Mouse (Mus musculus) testis, adult 2 months (tissue): ENCODE measurements at regions not wholly inside any gene's neighbourhood (a gene's known extent, or its start where the extent isn't known, plus 50 kb on each side); places are given as distances from the start of the nearest gene placed in this dataset.

Experiments
- CTCF ChIP-seq: fragments of 200-500 bp; IDR thresholded peaks from 2 replicates; pipeline ENCODE4 v1.5.1; 2012; ENCODE audit warnings: low read depth, mild to moderate bottlenecking, inconsistent platforms, low read length, moderate library complexity; ENCODE audit not compliant: control insufficient read depth, insufficient read depth, insufficient replicate concordance
- POLR2A ChIP-seq: fragments of 200-500 bp; IDR thresholded peaks from 2 replicates; pipeline ENCODE4 v1.6.1; 2012; ENCODE audit warnings: low read depth, mild to moderate bottlenecking, inconsistent platforms, low read length, moderate library complexity; ENCODE audit not compliant: control insufficient read depth

GRCm38 (mm10) chr7:113689131-113689530, 76.7 kb upstream of the Spon1 start:
- no peak for TF ChIP-seq CTCF
- no peak for TF ChIP-seq POLR2A
